Mouse (Mus musculus): ENCODE measurements around the gene Dnajb13. TPM values are rescaled to one million over a fixed set of nuclear protein-coding genes. Genes with fewer than 3 reads are reported as not detected.
"Not testable (repeated sequence)": the region's sequence is repeated elsewhere in the genome, so short reads cannot be mapped to it uniquely, and the experiment has no call there.

Gene Dnajb13
- total RNA-seq, 2 experiments from 2014 or later = 0.44 TPM; not detected in 1

DNA sequence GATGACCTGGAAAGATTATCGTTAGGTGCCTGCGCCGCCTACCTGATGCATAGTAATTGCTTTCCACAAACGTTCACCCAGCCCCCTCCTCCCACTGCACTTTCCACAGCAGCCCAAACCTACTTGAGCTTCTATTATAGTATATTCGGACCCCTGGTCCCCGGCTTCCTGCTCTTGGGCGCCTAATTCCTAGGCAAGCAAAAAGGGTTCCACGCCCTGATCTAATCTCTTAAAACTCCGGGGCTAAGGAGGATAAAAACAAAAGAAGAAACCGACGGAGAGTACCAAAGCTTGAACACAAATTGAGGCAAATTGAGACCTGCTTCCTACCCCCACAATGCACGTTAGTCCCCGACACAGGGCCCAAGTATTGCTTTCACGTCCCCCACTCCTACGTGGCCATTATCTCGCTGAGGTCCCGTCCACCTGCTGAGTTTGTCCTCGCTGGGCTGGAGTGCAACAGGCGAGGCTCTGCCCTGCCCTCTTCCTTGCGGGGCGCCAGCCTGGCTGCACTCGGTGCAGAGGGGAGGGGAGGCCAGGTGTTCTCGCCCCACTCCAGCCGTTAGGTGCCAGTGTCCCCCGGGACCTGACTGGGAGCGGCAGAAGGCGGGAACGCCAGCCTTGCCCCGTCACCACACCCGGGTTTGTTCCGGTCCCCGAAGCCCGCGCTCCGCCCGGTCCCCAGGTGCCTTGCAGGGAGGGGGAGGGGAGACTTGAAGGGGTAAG is 22.2 kb downstream of the Dnajb13 start:
- peak; percentile 33 for ATAC-seq (ENCODE audit: poor library complexity, severe bottlenecking)

DNA sequence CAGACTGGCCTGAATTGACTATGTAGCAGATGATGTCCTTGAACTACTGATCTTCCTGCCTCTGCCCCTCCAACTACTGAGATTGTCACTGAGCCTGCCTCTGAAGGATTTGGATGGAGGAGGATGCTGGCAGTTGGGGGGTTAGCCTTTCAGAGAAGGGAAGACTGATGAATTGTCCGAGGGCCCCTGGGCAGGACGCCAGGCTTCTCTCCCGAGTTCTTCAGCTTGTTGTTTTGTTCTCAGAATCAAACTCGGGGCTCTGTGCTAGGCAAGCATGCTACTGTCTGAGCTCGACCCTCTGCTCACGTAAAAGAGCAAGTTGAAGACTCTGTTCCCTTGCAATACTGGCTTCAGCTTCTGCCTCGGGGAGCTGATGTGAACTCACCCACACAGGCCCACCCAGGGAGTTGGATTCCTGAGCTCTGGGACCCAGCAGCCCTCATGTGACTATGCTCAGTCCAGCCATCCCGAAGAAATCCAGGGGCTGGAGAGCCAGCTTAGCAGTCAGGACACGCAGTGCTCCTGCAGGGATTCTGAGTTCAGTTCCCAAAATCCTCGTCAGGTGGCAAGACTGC is 26.2 kb downstream of the Dnajb13 start:
- no peak for ATAC-seq (ENCODE audit: poor library complexity, severe bottlenecking)

DNA sequence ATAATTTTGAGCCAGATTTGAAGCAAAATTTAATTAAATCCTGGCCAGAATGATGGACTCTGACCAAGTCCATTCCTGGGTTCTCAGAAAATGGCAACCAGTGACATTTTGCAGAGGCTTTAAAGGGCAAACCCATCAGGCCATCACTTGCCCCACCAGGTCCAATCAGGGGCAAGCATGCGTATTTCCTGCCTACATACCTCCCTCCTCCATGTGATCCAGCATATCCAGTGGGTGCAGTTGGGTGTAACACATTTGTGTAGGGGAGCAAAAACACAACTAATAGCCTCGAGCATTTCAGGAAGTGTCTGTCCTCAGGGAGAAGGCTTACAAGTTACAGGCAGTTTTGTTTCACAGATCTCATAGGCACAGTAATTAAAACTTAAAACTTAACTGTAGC is 27.5 kb downstream of the Dnajb13 start:
- ATAC-seq (ENCODE audit: poor library complexity, severe bottlenecking) = no peak; the same call in 1 of the 2 replicates

DNA sequence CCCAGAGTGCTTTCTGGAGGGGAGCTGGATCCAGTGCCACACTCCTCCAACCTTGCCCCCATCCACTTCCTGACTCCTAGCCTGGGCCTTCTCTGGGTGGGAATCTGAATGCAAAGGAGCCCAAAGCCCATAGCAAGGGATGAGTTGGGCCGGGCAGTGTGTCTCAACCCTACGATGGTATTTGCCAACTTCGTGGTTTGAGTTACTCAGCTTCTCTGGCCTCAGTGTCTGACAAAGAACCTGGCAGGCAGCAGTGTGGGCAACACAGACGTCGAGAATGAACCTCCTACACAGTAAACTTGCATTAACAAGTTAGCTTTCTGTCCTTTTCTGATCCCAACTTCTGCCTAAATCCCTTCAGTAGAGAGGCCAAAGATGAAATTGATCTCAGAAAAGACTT is 30.3 kb downstream of the Dnajb13 start:
- peak; percentile 95 for ATAC-seq (ENCODE audit: poor library complexity, severe bottlenecking)

DNA sequence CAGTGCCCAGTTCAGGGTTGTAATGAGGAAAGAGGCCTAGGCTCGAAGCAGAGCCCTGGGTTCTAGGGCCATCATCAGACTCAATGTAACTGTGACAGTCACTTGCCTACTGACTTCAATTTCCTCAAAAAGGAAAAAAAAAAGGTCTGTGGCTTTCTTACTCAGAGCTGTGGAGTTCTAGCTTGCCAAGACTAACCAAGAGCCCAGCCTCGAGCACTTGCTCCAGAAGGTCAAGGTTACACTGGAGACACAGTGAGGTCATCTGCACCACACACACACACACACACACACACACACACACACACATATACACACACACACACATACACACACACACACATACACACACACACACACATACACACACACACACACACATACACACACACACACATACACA is 32.7 kb downstream of the Dnajb13 start:
- not testable (repeated sequence) for ATAC-seq (ENCODE audit: poor library complexity, severe bottlenecking)

DNA sequence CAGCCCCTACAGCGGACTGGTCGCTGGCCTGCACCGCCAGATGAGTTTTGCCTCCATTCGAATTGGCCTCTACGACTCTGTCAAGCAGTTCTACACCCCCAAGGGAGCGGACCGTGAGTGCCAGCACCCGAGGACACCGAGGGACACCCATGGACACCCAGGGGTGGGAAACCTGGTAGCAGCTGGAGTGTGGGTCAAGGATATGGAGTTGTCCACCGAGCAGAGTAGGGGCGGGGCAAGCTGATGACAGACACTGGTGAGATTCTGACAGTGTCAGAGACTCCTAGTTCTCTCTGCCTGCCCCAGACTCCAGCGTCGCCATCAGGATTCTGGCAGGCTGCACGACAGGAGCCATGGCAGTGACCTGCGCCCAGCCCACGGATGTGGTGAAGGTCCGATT is 34.6 kb downstream of the Dnajb13 start:
- ATAC-seq (ENCODE audit: poor library complexity, severe bottlenecking) = no peak

DNA sequence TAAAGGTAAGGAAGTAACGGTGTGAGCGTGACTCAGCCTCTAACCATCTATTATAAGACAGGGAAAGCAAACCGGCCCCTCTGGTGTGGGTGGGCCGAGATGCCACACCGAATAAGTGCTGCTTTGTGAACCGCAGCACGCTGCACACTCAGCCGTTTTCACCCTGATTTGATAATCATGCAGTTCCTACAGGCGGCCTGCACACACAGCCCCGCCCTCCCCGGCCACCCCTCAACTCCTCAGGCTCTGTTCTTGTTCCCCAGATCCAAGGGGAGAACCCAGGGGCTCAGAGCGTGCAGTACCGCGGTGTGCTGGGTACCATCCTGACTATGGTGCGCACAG is 35.0 kb downstream of the Dnajb13 start:
- ATAC-seq (ENCODE audit: poor library complexity, severe bottlenecking) = no peak

DNA sequence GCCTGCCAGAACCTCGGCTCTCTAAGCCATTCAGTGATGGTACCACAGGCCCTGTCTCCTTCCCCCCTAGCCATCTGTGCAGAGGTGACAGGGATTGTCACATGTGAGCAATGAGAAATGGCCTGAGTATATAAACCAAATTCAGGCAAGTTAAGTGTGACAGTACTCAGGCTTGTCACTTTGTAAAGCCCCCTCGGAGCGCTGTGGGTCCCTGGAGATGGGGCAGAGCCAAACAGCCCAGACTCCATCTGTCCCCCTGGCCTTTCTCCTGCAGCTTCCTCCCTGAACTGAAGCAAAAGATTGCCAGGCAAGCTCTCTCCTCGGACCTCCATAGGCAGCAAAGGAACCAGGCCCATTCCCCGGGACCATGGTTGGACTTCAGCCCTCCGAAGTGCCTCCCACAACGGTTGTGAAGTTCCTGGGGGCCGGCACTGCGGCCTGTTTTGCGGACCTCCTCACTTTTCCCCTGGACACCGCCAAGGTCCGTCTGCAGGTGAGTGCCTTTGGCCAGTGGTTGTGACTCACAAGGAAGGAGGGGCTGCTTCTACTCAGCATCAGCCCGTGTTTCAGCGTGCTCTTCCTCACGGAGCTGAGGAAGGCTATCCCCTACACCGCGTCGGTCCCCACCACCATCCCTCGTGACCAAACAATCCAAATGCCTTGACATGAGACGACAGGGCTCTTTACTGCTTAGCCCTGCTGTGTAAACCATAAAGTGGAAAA is 35.5 kb downstream of the Dnajb13 start:
- ATAC-seq (ENCODE audit: poor library complexity, severe bottlenecking) = no peak

DNA sequence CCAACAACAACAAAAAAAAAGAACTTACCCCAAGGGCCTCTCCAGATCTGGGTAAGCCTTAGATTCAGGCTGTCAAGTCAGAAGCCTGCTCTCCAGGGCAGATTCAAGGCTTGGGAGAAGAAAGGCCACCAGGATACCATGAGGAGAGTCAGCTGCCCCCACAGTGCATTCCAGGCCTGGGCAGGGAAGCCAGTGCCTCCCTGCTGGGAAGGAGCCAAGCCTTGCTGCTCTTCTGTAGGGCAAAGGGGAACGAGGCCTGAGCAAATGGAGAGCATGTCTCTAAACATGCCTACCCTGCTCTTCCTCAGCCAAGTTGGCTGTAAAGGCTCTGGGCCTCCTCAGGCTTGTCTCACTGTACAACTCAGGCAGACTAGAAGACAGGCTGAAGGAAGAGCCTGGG is 40.1 kb downstream of the Dnajb13 start:
- no peak for ATAC-seq (ENCODE audit: poor library complexity, severe bottlenecking)

DNA sequence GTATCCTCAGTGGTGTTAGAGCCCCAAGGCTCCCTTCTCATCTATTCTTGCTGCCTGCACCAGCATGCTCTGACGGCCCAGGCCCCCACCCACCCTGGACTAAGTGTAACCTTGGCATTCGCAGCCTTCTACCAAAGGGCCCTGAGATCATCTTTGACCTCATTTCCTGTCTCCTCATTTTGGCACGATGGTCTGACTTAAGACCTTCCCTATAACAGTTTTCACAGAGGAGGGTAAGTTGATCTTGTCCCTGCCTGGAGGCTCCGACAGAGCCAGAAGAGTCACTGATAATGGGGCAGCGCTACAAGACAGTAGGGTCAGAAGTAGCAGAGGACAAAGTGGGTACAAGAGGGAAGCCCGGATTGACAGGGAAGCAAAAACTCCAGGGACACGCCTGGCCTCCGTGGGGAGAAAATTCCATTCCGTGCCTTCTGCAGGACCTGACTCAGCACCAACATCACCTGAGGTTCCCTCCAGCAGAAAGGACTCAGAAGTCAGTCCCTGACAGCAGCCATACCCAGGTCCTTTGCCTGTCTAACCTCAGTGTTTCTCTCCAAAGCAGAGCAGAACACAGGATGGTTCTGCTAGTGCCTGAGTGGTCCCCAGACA is 40.8 kb downstream of the Dnajb13 start:
- no peak for ATAC-seq (ENCODE audit: poor library complexity, severe bottlenecking)

DNA sequence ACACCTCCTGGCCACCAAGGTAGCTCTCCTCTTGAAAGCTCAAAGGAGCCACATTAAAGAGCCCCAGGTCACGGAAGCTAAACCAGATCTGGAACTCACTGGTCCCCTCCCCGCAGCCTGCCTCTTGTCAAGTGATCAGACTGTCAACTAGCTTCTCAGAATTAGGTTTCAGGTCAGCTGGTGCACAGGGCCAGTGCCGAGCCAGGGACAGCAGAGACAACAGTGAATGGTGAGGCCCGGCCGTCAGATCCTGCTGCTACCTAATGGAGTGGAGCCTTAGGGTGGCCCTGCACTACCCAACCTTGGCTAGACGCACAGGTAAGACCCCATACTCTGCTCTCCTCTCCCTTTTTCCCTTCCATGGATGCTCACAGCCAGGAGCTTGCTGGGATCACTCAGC is 42.0 kb downstream of the Dnajb13 start, which contains the start of gene Ucp3:
TSS of gene Ucp3 (plus strand) at position 214 of the 400 bp plus-strand sequence.
- ATAC-seq (ENCODE audit: poor library complexity, severe bottlenecking) = no peak

DNA sequence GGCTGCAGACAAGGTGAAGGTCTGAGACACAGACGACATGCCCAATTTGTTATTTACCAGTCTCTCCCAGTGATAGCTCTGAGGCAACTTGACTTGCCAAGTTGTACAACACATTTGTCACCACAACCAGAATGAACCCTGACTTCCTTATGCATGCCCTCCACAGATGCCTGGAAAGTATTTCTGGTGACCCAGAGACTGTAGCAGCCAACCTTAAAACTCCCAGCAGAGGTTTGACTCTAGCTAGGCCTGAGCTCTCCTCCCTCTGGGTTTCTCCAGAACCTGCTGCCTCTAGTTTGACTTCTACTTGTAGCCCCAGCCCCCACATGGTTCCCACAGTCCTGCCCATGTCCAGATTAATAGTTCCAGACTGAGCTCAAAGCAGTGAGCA is 43.4 kb downstream of the Dnajb13 start:
- no peak for ATAC-seq (ENCODE audit: poor library complexity, severe bottlenecking)

DNA sequence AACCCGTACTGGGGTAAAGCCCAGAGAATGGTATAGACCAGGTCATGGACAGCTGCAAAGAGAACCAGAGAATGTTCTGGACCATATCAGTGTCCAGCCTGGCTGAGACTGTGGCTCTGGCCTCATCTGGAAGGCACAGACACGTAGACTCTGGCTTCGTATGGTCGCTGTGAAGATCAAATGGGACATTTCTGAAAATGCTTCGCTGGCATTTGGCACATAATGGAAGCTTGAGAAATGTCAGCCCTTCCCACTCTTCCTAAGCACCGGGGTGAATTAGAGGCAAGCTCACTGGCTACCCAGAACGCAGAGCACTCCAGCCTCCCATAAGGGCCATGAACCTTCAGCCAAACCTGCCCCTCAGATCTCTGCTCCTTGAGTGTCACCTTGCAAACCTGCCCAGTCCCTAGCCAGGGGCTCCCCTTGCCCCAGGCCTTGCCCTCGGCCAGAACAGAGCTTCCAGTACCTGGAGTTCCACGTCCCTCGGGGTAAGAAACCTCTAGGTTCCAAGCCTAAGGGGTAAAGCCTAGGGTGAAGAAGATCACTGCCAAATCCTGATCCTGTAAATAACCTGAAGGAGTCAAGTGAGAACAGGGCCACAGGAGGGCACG is 43.9 kb downstream of the Dnajb13 start:
- ATAC-seq (ENCODE audit: poor library complexity, severe bottlenecking) = no peak

DNA sequence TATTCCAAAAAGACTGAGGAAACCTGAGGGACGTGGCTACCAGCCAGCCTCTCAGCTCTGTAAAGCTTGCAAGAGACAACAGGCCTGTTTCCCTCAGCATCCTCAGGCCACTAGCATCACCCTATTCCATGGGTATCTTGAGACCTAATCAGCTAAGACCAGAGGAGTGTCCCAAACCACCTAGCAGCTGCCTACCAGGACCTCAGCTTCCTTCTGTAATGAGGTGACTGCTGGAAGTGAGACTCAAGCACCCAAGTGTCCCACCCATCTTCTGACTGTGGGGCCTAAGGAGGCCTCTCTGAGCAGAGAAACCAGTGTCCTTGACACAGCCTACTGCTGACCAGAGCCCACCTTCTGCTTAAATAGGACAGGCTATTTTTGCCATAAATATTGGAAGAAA is 45.3 kb downstream of the Dnajb13 start:
- no peak for ATAC-seq (ENCODE audit: poor library complexity, severe bottlenecking)

DNA sequence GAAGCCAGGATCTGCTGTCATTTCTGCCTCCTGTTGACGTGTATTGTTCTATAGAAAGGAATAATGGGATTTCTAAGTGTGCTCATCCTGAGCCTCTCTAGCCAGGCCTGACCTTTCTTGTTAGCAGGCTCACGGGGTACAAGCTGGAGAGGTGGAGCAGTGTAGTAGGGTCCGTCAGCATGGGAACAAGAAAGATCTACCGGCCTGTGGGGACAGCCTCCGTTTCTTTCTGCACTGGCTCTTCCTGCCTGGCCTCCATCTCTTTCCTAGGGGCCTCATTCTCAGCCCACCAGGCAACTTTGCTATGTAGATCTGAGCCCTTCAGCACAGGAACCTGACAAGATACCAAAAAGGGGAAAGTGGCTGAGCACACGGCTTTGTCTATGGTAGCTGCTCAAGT is 46.0 kb downstream of the Dnajb13 start:
- ATAC-seq (ENCODE audit: poor library complexity, severe bottlenecking) = no peak

DNA sequence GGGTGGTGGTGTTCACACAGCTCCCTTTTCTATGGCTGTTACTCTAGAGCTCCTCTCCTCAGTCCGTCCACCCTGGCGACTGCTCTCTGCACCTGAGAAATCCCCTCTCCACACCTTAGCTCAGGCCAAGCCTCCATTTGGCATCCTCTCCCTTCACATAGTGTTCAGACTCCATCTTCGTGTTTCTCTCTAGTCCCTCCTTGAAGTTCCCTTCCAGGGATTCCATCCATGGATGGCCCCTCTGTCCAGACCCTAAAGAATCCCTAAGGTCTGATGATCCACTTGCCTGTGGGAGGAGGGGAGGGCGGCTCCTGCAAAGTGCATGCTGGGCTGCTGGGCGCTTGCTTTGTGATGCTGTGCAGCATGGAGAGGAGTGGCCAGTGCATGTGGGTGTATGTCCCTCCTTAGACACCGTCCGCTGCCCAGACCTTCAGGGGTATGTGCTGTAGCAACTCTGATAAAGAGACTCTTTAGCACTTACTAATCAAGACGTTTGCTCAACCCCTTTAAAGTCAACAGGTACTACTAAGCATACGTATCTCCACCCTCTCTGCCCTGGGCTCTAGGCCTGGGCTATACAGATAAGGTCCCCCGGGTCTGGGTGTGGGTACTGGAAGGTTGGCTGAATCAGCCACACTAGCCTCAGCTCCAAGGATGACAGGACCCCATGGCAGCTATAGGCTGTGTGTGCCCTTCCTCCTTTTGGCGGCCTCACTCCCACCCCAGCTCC is 47.8 kb downstream of the Dnajb13 start:
- ATAC-seq (ENCODE audit: poor library complexity, severe bottlenecking) = peak; percentile 64

DNA sequence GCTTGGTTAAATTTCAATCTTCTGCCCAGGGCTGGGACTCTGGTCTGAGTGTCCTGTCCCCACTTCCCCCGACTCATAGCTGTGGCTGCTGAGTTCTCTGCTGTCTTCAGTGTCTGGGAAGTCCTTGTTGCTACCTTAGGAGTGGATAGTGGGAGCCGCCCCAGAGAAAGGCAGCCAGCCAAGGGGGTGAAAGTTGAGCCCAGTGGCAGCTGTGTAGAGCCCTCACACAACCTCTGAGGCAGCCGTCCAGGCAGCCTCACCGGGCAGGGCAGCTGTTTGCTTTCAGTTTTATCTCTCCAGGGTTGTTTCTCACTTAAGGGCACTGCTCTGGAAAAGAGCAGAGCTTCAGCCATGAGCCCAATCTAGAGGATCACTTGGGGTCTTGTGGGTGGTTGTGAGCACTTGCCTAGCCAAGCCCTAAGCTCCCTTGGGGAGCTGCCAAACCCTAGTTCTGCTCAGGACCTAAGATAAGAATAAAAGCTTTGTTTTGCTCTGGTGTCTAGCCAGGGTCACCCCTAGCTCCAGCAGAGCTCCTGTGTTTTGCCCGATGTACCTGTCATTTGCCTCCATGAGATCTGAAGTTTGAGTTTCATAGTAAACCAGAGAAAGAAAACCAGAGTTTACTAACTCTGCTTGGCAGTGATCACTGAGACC is 49.0 kb downstream of the Dnajb13 start:
- ATAC-seq (ENCODE audit: poor library complexity, severe bottlenecking) = no peak

DNA sequence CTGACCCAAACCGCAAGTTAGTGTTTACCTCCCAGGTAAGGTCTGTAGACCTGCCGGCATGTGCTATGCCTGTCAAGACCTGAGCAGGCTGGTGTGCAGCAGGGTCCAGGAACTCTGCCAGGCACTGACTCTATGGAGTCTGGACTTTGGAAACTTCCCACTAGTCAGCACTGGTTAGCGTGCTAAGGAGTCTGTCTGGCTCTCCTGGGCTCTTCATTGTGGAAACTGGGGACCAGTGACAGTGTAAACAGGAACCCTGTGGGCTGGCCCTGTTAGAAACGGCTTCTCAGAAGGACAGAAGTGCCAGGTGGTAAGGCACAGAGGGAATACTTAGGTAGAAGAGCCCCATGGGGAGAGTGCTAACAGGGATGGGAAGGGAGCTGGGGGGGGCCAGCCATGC is 49.5 kb downstream of the Dnajb13 start:
- no peak for ATAC-seq (ENCODE audit: poor library complexity, severe bottlenecking)

DNA sequence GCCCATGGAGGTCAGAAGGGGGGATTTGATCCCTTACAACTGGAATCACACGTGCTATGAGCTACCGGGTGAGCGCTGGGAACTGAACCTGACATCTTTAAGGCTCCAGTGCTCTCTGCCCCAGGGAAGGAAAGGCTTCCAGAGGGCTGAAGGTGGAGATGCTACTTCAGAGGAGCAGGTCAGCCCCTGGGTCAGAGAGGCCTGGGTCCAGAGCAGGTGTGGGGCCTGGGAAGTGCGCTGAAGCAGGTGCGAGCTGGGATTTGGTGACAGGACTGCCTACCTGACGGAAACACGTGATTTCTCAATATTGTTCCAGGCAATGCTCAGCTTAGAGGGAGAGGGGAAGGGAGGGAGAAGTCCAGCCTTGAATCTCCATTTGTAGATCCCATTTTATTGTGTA is 50.5 kb downstream of the Dnajb13 start:
- no peak for ATAC-seq (ENCODE audit: poor library complexity, severe bottlenecking)

DNA sequence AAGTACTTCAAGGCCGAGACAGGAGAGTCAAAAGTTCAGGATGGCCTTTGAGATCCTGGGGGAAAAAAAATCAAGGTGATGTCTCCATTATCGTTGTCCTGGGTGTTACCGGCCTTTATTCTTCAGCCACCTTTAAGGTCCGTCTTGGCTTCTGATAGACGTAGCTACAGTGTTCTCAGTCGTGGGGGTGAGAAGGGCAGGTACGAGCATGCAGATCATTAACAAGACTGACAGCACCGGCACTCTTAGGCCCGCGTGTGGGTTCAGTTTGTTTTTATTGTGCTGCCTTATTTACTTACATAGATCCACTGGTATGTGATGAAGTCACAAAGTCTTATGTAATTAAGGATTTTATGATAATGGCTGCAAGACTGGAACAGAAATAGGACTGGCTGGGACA is 51.0 kb downstream of the Dnajb13 start:
- no peak for ATAC-seq (ENCODE audit: poor library complexity, severe bottlenecking)

Measured in megakaryocyte, adult 5-6 weeks (primary cell).